Mouse (Mus musculus) testis, adult 2 months (tissue): ENCODE measurements around the gene Lca5.

Experiments
- CTCF ChIP-seq: fragments of 200-500 bp; IDR thresholded peaks from 2 replicates; pipeline ENCODE4 v1.5.1; 2012; ENCODE audit warnings: low read depth, mild to moderate bottlenecking, inconsistent platforms, low read length, moderate library complexity; ENCODE audit not compliant: control insufficient read depth, insufficient read depth, insufficient replicate concordance
- POLR2A ChIP-seq: fragments of 200-500 bp; IDR thresholded peaks from 2 replicates; pipeline ENCODE4 v1.6.1; 2012; ENCODE audit warnings: low read depth, mild to moderate bottlenecking, inconsistent platforms, low read length, moderate library complexity; ENCODE audit not compliant: control insufficient read depth

DNA sequence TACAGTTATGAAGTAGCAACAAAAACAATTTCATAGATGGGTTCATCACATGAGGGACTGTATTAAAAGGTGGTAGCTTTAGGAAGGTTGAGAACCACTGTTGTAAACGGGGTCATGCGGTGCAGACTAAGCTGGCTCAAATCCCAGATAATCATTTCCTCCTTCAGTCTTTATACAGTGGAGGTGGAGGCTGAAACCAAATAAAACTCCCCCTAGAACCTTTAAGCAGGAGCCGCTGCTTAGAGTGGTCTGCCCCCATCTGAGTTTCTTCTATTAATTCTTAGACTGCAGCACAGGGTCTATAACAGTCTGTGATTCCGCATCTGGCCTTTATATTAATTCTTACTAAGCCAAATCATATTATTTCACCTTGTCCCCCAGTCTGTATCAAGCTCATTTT, 85.1 kb downstream of the Lca5 start:
- TF ChIP-seq POLR2A (no peak), CTCF (no peak)
